Mouse (Mus musculus): ENCODE measurements around the gene Plekhm3.
"Not testable (repeated sequence)": the region's sequence is repeated elsewhere in the genome, so short reads cannot be mapped to it uniquely, and the experiment has no call there.

DNA sequence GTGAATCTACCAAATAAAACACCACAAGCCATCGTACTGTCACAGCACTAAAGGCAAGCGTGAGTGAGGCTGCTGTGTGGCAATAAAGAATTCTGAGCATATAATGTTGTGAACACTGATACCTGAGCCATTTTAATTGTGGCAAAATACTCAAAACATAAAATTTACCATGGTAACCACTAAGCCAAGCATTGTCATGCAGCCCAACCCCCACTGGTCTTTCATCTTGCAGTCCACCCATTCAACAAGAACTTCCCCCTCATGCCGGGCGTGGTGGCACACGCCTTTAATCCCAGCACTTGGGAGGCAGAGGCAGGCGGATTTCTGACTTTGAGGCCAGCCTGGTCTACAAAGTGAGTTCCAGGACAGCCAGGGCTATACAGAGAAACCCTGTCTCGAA lies 1.8 kb downstream of the Plekhm3 start:
- TF ChIP-seq POLR2A (IDR thresholded peaks at IDR 0.05; ENCODE audit: borderline replicate concordance, extremely low read depth, low read depth, low read length); CTCF (IDR thresholded peaks at IDR 0.05; ENCODE audit: insufficient read depth, low read length): not testable (repeated sequence)

All from lung, adult 2 months (tissue).